In the genomic region with DNA sequence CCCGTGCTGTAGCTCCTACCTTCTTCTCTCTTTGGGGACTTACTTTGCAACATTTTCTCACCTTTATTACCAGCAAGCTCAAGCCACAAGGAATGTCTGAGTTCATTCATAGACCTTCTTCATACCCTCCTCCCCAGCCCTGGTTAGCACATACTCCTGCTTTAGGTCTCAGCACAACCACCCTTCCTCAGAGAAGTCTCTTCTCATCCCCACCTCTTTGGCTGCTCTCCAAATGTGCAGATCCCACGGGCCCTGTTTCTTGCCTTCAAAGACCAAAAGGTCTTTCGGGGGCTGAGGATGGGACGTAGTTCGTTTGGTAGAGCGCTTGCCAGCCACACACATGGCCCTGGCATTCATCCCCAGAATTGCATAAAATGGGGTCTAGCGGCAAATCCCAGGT, we compare ENCODE assay signal across 18 mouse cellular contexts. TPM values are rescaled to one million over a fixed set of nuclear protein-coding genes. Genes with fewer than 3 reads are reported as not detected.
DNase-seq lines count a peak whose midpoint lies in the region; ATAC-seq and TF ChIP-seq lines count a peak whose summit lies in the region.
"Had no signal": no experiment of that assay in that cellular context is flagged by ENCODE, and none has a peak within 500 bp of the region (broad histone marks: within the 10 kb centered on the region; RNA-seq: fewer than 3 reads in every experiment).

No protein-coding gene starts in this region.

- DNase-seq in heart, adult 2 months, result no peak
- DNase-seq in kidney, adult 8-10 months, result no peak
- DNase-seq in stomach, postnatal 0 days (ENCODE audit: low spot score), result no peak
- DNase-seq in retina, embryonic 14.5 days (ENCODE audit: low spot score), result no peak
- DNase-seq: cerebellum, adult 9-10 months; gastrocnemius, postnatal 25 days; lung, adult 18-20 months; thymus, adult 18-20 months; thymus, postnatal 4 days had no signal

- no peak for TF ChIP-seq CTCF in heart, adult 2 months (IDR thresholded peaks at IDR 0.05)
- TF ChIP-seq CTCF in stomach, postnatal 0 days (IDR thresholded peaks at IDR 0.05; ENCODE audit: low read depth), result no peak

- peaks cover 5% of the 10 kb centered on the region for H3K36me3 ChIP-seq in heart, embryonic 13.5 days
- no peaks in the 10 kb centered on the region for H3K36me3 ChIP-seq in heart, adult 2 months (ENCODE audit: control insufficient read depth, insufficient read depth, low read length)
- H3K36me3 ChIP-seq in kidney, embryonic 16.5 days (ENCODE audit: insufficient read depth, low read length), result peaks cover 4% of the 10 kb centered on the region
- H3K36me3 ChIP-seq in stomach, embryonic 14.5 days (ENCODE audit: control insufficient read depth, insufficient read depth, low read length), result no peaks in the 10 kb centered on the region
- H3K36me3 ChIP-seq in stomach, postnatal 0 days (ENCODE audit: control insufficient read depth, insufficient read depth, low read length), result no peaks in the 10 kb centered on the region

- peak overlapping the region; percentile 61; the same call in 1 of the 2 replicates for H3K9ac ChIP-seq in heart, embryonic 13.5 days
- no peak overlapping the region for H3K9ac ChIP-seq in heart, adult 2 months (ENCODE audit: low read depth, low read length)
- no peak overlapping the region for H3K9ac ChIP-seq in kidney, embryonic 16.5 days (replicated peaks; ENCODE audit: low read length)
- no peak overlapping the region for H3K9ac ChIP-seq in stomach, embryonic 14.5 days (replicated peaks; ENCODE audit: low read depth, low read length)
- no peak overlapping the region for H3K9ac ChIP-seq in stomach, postnatal 0 days (ENCODE audit: low read length)
- H3K9ac ChIP-seq: embryonic facial prominence, embryonic 12.5 days; neural tube, embryonic 12.5 days had no signal

- no peaks in the 10 kb centered on the region; the same call in 1 of the 2 replicates for H3K79me2 ChIP-seq in heart, adult 2 months (replicated peaks; ENCODE audit: control insufficient read depth, insufficient read depth, low read length)

- H3K27ac ChIP-seq in heart, embryonic 13.5 days (replicated peaks), result peak overlapping the region; percentile 24
- no peak overlapping the region for H3K27ac ChIP-seq in heart, adult 2 months
- H3K27ac ChIP-seq in kidney, embryonic 16.5 days (ENCODE audit: low read length), result peak overlapping the region; percentile 23; the same call in 1 of the 2 replicates
- 0 out of 2 replicates have a peak overlapping the region, but pooled peaks have one; percentile 10 for H3K27ac ChIP-seq in stomach, embryonic 14.5 days (ENCODE audit: low read length)
- no peak overlapping the region for H3K27ac ChIP-seq in stomach, postnatal 0 days (replicated peaks)
- H3K27ac ChIP-seq: embryonic facial prominence, embryonic 12.5 days; macrophage; neural tube, embryonic 12.5 days had no signal

- no peaks in the 10 kb centered on the region for H3K9me3 ChIP-seq in heart, embryonic 13.5 days
- H3K9me3 ChIP-seq in kidney, embryonic 16.5 days (ENCODE audit: low read length), result no peaks in the 10 kb centered on the region
- H3K9me3 ChIP-seq in stomach, embryonic 14.5 days (ENCODE audit: control insufficient read depth, low read depth, low read length), result no peaks in the 10 kb centered on the region
- no peaks in the 10 kb centered on the region for H3K9me3 ChIP-seq in stomach, postnatal 0 days (ENCODE audit: control insufficient read depth, low read length)
- H3K9me3 ChIP-seq: embryonic facial prominence, embryonic 12.5 days; neural tube, embryonic 12.5 days had no signal

- no peak for TF ChIP-seq EP300 in heart, adult 2 months (IDR thresholded peaks at IDR 0.05; ENCODE audit: insufficient read depth, low read depth, low read length)
- no peak for TF ChIP-seq EP300 in stomach, postnatal 0 days (optimal IDR thresholded peaks at IDR 0.05)

- peak overlapping the region; percentile 58 for H3K4me2 ChIP-seq in heart, embryonic 13.5 days
- no peak overlapping the region for H3K4me2 ChIP-seq in kidney, embryonic 16.5 days (replicated peaks; ENCODE audit: low read depth, low read length)
- H3K4me2 ChIP-seq in stomach, embryonic 14.5 days (replicated peaks; ENCODE audit: low read depth, low read length), result no peak overlapping the region
- no peak overlapping the region for H3K4me2 ChIP-seq in stomach, postnatal 0 days (replicated peaks; ENCODE audit: low read depth)
- H3K4me2 ChIP-seq: embryonic facial prominence, embryonic 12.5 days; liver, embryonic 11.5 days; midbrain, embryonic 11.5 days; neural tube, embryonic 12.5 days had no signal

- 15% methylated on average over 7 of the region's 7 CpGs for WGBS in heart, embryonic 13.5 days
- 51% methylated on average over 7 of the region's 7 CpGs for WGBS in heart, adult 2 months
- 36% methylated on average over 7 of the region's 7 CpGs for WGBS in kidney, embryonic 16.5 days
- WGBS in stomach, embryonic 14.5 days, result 28% methylated on average over 7 of the region's 7 CpGs
- WGBS in stomach, postnatal 0 days, result 30% methylated on average over 7 of the region's 7 CpGs

- H3K4me3 ChIP-seq in heart, embryonic 13.5 days, result peak overlapping the region; percentile 12; the same call in 1 of the 2 replicates
- no peak overlapping the region for H3K4me3 ChIP-seq in heart, adult 2 months
- H3K4me3 ChIP-seq in kidney, embryonic 16.5 days (ENCODE audit: low read length), result no peak overlapping the region
- H3K4me3 ChIP-seq in stomach, embryonic 14.5 days (ENCODE audit: low read depth, low read length), result no peak overlapping the region
- H3K4me3 ChIP-seq in stomach, postnatal 0 days (ENCODE audit: low read depth, low read length), result no peak overlapping the region
- H3K4me3 ChIP-seq: embryonic facial prominence, embryonic 12.5 days; neural tube, embryonic 12.5 days had no signal

- peaks cover 43% of the 10 kb centered on the region for H3K4me1 ChIP-seq in heart, embryonic 13.5 days
- H3K4me1 ChIP-seq in heart, adult 2 months (ENCODE audit: control insufficient read depth, insufficient read depth, low read length), result no peaks in the 10 kb centered on the region
- H3K4me1 ChIP-seq in kidney, embryonic 16.5 days (ENCODE audit: insufficient read depth, low read length), result peaks cover 41% of the 10 kb centered on the region
- H3K4me1 ChIP-seq in stomach, embryonic 14.5 days (ENCODE audit: control insufficient read depth, insufficient read depth, low read length), result peaks cover 18% of the 10 kb centered on the region; the same call in 1 of the 2 replicates
- peaks cover 4% of the 10 kb centered on the region for H3K4me1 ChIP-seq in stomach, postnatal 0 days (replicated peaks; ENCODE audit: control insufficient read depth, insufficient read depth)

- no peak for ATAC-seq in heart, embryonic 13.5 days (ENCODE audit: extremely low read depth, insufficient number of reproducible peaks, low FRiP score, low TSS enrichment)
- no peak for ATAC-seq in kidney, embryonic 16.5 days (ENCODE audit: low FRiP score, low TSS enrichment)
- no peak for ATAC-seq in stomach, embryonic 14.5 days (ENCODE audit: insufficient number of reproducible peaks, insufficient read depth, low FRiP score, low read depth)
- ATAC-seq in stomach, postnatal 0 days (ENCODE audit: low FRiP score, low TSS enrichment), result no peak
- ATAC-seq: forebrain, embryonic 14.5 days had no signal

- H3K27me3 ChIP-seq in heart, embryonic 13.5 days (replicated peaks), result no peaks in the 10 kb centered on the region
- H3K27me3 ChIP-seq in heart, adult 2 months (ENCODE audit: control insufficient read depth, insufficient read depth, low read length), result no peaks in the 10 kb centered on the region
- H3K27me3 ChIP-seq in kidney, embryonic 16.5 days (ENCODE audit: insufficient read depth, low read length), result no peaks in the 10 kb centered on the region
- H3K27me3 ChIP-seq in stomach, embryonic 14.5 days (ENCODE audit: control insufficient read depth, insufficient read depth, low read length), result no peaks in the 10 kb centered on the region
- H3K27me3 ChIP-seq in stomach, postnatal 0 days (ENCODE audit: control insufficient read depth, insufficient read depth, low read length), result no peaks in the 10 kb centered on the region
- H3K27me3 ChIP-seq: embryonic facial prominence, embryonic 12.5 days; neural tube, embryonic 12.5 days had no signal

- intact Hi-C loops in heart, adult 2 months (cut with DNase I), result no loop called here

- no peak for TF ChIP-seq POLR2A in heart, adult 2 months (IDR thresholded peaks at IDR 0.05; ENCODE audit: insufficient read depth, low read depth, low read length)

RNA-seq across cellular contexts. Expression of a gene that starts 13.8 kb away (rescaled TPM):
- polyA plus RNA-seq in heart, embryonic 13.5 days (2015; fragmentation: Nextera tagmentation; extraction: Ambion mirVana), result 3.6 and 3.9 TPM in 2 replicates
- total RNA-seq in heart, adult 2 months (2021), result 1 to 10 TPM; 2.8 to 3.4 TPM
- polyA plus RNA-seq in heart, adult 2 months (2012; rRNA removed), result 1.3 and 1.6 TPM in 2 replicates
- 13.9 and 14.3 TPM in 2 replicates for polyA plus RNA-seq in kidney, embryonic 16.5 days (2015; fragmentation: Nextera tagmentation; extraction: Ambion mirVana)
- 15.4 and 15.7 TPM in 2 replicates for polyA plus RNA-seq in stomach, embryonic 14.5 days (2014; fragmentation: Nextera tagmentation; extraction: Ambion mirVana)
- polyA plus RNA-seq in stomach, postnatal 0 days (2015; fragmentation: Nextera tagmentation; extraction: Ambion mirVana), result 4.6 TPM in 2 replicates

Comparison
In these comparisons a context has a peak if more than half of its experiments do, and no peak if none do; other contexts are left out.
1. H3K27ac ChIP-seq: peak in heart, embryonic 13.5 days (single experiment), kidney, embryonic 16.5 days (single experiment) and stomach, embryonic 14.5 days (single experiment); none in heart, adult 2 months (single experiment) and stomach, postnatal 0 days (single experiment).